Mouse (Mus musculus) embryo, embryonic 10 days (tissue): Measurements from ENCODE around the gene Ap1s2.

Experiments
- DNase-seq: peaks from one replicate; pipeline ENCODE4 v3.0.0-alpha.2; 2015; ENCODE audit warnings: low spot score

Ap1s2 gene

GRCm38 (mm10) chrX:163981092-163981491 lies 72.3 kb downstream of the Ap1s2 start:
- no peak for DNase-seq

GRCm38 (mm10) chrX:163981500-163981899 lies 72.7 kb downstream of the Ap1s2 start:
- DNase-seq, result no peak

GRCm38 (mm10) chrX:163982129-163982528 lies 73.3 kb downstream of the Ap1s2 start:
- no peak for DNase-seq
